Mouse (Mus musculus) megakaryocyte, embryonic 14.5 days (primary cell): Measurements from ENCODE around the gene 3425401B19Rik.

Experiments
- FLI1 ChIP-seq: IDR thresholded peaks from 2 replicates; pipeline ENCODE4 v1.6.1; 2012; ENCODE audit warnings: low read length, inconsistent platforms, mixed read lengths
- GATA1 ChIP-seq: IDR thresholded peaks from 3 replicates; pipeline ENCODE4 v1.6.1; 2012; ENCODE audit warnings: mixed read lengths, low read length, inconsistent platforms, borderline replicate concordance

DNA sequence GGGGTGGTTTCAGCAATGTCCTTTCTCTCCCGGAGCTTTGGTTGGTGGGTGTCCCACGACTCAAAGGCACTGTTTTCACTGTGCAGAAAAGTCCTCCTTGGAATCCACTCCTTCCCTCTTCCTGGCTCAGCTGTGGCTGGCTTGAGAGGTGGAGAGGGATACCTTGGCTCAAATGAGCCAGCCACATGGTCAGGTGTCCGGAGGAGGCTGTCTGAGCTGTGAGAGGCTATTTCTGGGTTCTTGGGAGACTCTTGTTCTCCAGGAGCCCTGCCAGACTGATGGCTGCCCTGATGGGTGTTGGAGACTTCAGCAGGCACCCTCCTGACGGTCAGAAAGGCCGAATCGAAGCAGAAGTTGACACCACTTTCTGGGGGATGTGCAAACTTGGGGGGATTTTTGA is 22.0 kb downstream of the 3425401B19Rik start:
- TF ChIP-seq FLI1 (no peak), GATA1 (no peak)
